Mouse (Mus musculus) forebrain, embryonic 15.5 days (tissue): ENCODE results near the gene Gm48551. TPM values are rescaled to one million over a fixed set of nuclear protein-coding genes. Genes with fewer than 3 reads are reported as not detected.

Experiments used
- ATAC-seq: fragments of 200-750 bp; cut with Nextera tagmentation; replicated peaks from 2 replicates; pipeline ENCODE4 v1.8.0; 2017; ENCODE audit warnings: mild to moderate bottlenecking, moderate TSS enrichment, moderate library complexity
- H3K27ac ChIP-seq: fragments of 300-500 bp; sonication (generic); replicated peaks from 2 replicates; pipeline ENCODE4 v1.5.1; 2015; ENCODE audit warnings: mild to moderate bottlenecking, inconsistent platforms
- H3K27me3 ChIP-seq: fragments of 300-500 bp; sonication (generic); 2 replicates; pipeline ENCODE4 v1.6.1; 2015; ENCODE audit warnings: inconsistent platforms
- H3K36me3 ChIP-seq: fragments of 300-500 bp; sonication (generic); 2 replicates; pipeline ENCODE4 v1.6.1; 2015; ENCODE audit warnings: mild to moderate bottlenecking, inconsistent platforms
- H3K4me1 ChIP-seq: fragments of 300-500 bp; sonication (generic); 2 replicates; pipeline ENCODE4 v1.6.1; 2015; ENCODE audit warnings: inconsistent platforms
- H3K4me2 ChIP-seq: fragments of 300-500 bp; sonication (generic); replicated peaks from 2 replicates; pipeline ENCODE4 v1.6.1; 2015; ENCODE audit warnings: mild to moderate bottlenecking, inconsistent platforms
- H3K4me3 ChIP-seq: fragments of 300-500 bp; sonication (generic); 2 replicates; pipeline ENCODE4 v1.5.1; 2015; ENCODE audit warnings: mild to moderate bottlenecking, inconsistent platforms
- H3K9ac ChIP-seq: fragments of 300-500 bp; sonication (generic); replicated peaks from 2 replicates; pipeline ENCODE4 v1.6.1; 2015; ENCODE audit warnings: mild to moderate bottlenecking, inconsistent platforms
- H3K9me3 ChIP-seq: fragments of 300-500 bp; sonication (generic); 2 replicates; pipeline ENCODE4 v1.6.1; 2016; ENCODE audit warnings: inconsistent platforms
- WGBS: fragments of 180-500 bp; shearing (Covaris S2); methylation state at CpG from one replicate; pipeline ENCODE4 v1.1.7; 2015; ENCODE audit warnings: mixed read lengths; 5-methylcytosine and 5-hydroxymethylcytosine counted together
- polyA plus RNA-seq: library from polyadenylated mRNA; unstranded; fragments of >200 nt; fragmentation: Nextera tagmentation; extraction: Ambion mirVana; gene quantifications from 2 replicates; pipeline ENCODE4 v1.2.1, GENCODE M21; 2015

The Gm48551 gene
- 5.4 and 6.6 TPM in 2 replicates for polyA plus RNA-seq

GRCm38 (mm10) chr10:81383802-81384604, at the start of gene Gm48551, which contains the start of gene Dohh:
Gm48551 (plus strand) TSS chr10:81384466.
Dohh (plus strand) TSS chr10:81384428.
- peak within 1 kb of the TSS; percentile 93 for H3K4me3 ChIP-seq
- WGBS, result 9% methylated on average over 54 of the region's 54 CpGs
- peaks cover 19% of the 10 kb centered on the region for H3K4me1 ChIP-seq
- H3K27ac ChIP-seq, result peak within 1 kb of the TSS; percentile 89
- peak within 1 kb of the TSS; percentile 96 for H3K4me2 ChIP-seq
- peaks cover 22% of the 10 kb centered on the region for H3K36me3 ChIP-seq
- peak; percentile 96 for ATAC-seq
- peak within 1 kb of the TSS; percentile 79 for H3K9ac ChIP-seq
- H3K27me3 ChIP-seq, result no peaks in the 10 kb centered on the region
- no peaks in the 10 kb centered on the region for H3K9me3 ChIP-seq

GRCm38 (mm10) chr10:81335393-81336340, 48.6 kb upstream of the Gm48551 start:
- peaks cover 24% of the 10 kb centered on the region for H3K27me3 ChIP-seq
- no peak for ATAC-seq
- 41% methylated on average over 19 of the region's 19 CpGs for WGBS
- no peak overlapping the region for H3K9ac ChIP-seq
- H3K4me1 ChIP-seq, result peaks cover 7% of the 10 kb centered on the region
- H3K9me3 ChIP-seq, result no peaks in the 10 kb centered on the region
- H3K4me3 ChIP-seq, result no peak overlapping the region
- H3K4me2 ChIP-seq, result no peak overlapping the region
- no peaks in the 10 kb centered on the region for H3K36me3 ChIP-seq
- no peak overlapping the region for H3K27ac ChIP-seq

- Histone ChIP-seq H3K27me3 (peaks cover 32% of the 10 kb centered on the region), H3K36me3 (no peaks in the 10 kb centered on the region)
- WGBS, result 95% methylated on average over 4 of the region's 4 CpGs
These were observed 47.7 kb upstream of the Gm48551 start for GRCm38 (mm10) chr10:81336558-81336957.

GRCm38 (mm10) chr10:81340551-81341332, 43.5 kb upstream of the Gm48551 start:
- Histone ChIP-seq H3K36me3 (no peaks in the 10 kb centered on the region), H3K4me2 (no peak overlapping the region), H3K27me3 (peaks cover 52% of the 10 kb centered on the region), H3K9me3 (no peaks in the 10 kb centered on the region), H3K4me1 (peaks cover 9% of the 10 kb centered on the region), H3K9ac (no peak overlapping the region), H3K27ac (no peak overlapping the region), H3K4me3 (no peak overlapping the region)
- 39% methylated on average over 17 of the region's 17 CpGs for WGBS
- no peak for ATAC-seq

More at GRCm38 (mm10) chr10:81336558-81336957, 47.7 kb upstream of the Gm48551 start:
- Histone ChIP-seq H3K4me2 (no peak overlapping the region), H3K9ac (no peak overlapping the region), H3K27ac (no peak overlapping the region), H3K4me3 (no peak overlapping the region), H3K4me1 (peaks cover 7% of the 10 kb centered on the region), H3K9me3 (no peaks in the 10 kb centered on the region)
- no peak for ATAC-seq

- ATAC-seq, result no peak
- Histone ChIP-seq H3K4me2 (no peak overlapping the region), H3K36me3 (no peaks in the 10 kb centered on the region), H3K4me3 (no peak overlapping the region), H3K27me3 (peaks cover 56% of the 10 kb centered on the region), H3K27ac (no peak overlapping the region), H3K9ac (no peak overlapping the region), H3K4me1 (peaks cover 10% of the 10 kb centered on the region), H3K9me3 (no peaks in the 10 kb centered on the region)
- WGBS, result 33% methylated on average over 16 of the region's 16 CpGs
These were observed 42.8 kb upstream of the Gm48551 start for GRCm38 (mm10) chr10:81341333-81341949.

- H3K27me3 ChIP-seq, result peaks cover 56% of the 10 kb centered on the region
- H3K36me3 ChIP-seq, result no peaks in the 10 kb centered on the region
- no peak for ATAC-seq
- 4% methylated on average over 61 of the region's 67 CpGs for WGBS
- peak within 1 kb of the TSS; percentile 32 for H3K9ac ChIP-seq
- peaks cover 18% of the 10 kb centered on the region for H3K4me1 ChIP-seq
- H3K27ac ChIP-seq, result no peak within 1 kb of the TSS
- H3K9me3 ChIP-seq, result no peaks in the 10 kb centered on the region
- H3K4me3 ChIP-seq, result peak within 1 kb of the TSS; percentile 42
- H3K4me2 ChIP-seq, result peak within 1 kb of the TSS; percentile 60
These were observed 41.4 kb upstream of the Gm48551 start, which contains the start of gene Gipc3 for GRCm38 (mm10) chr10:81342686-81343505. Gipc3 (minus strand) TSS chr10:81343266.

GRCm38 (mm10) chr10:81344421-81345161, 39.7 kb upstream of the Gm48551 start:
- WGBS, result 57% methylated on average over 8 of the region's 8 CpGs
- peaks cover 23% of the 10 kb centered on the region for H3K4me1 ChIP-seq
- no peak overlapping the region for H3K4me2 ChIP-seq
- H3K36me3 ChIP-seq, result no peaks in the 10 kb centered on the region
- no peak for ATAC-seq
- H3K27ac ChIP-seq, result no peak overlapping the region
- H3K4me3 ChIP-seq, result no peak overlapping the region
- H3K9ac ChIP-seq, result no peak overlapping the region
- no peaks in the 10 kb centered on the region for H3K9me3 ChIP-seq
- peaks cover 56% of the 10 kb centered on the region for H3K27me3 ChIP-seq

- Histone ChIP-seq H3K9ac (no peak overlapping the region), H3K9me3 (no peaks in the 10 kb centered on the region), H3K27ac (no peak overlapping the region), H3K36me3 (no peaks in the 10 kb centered on the region), H3K4me1 (peaks cover 29% of the 10 kb centered on the region), H3K4me2 (no peak overlapping the region), H3K27me3 (peaks cover 56% of the 10 kb centered on the region), H3K4me3 (no peak overlapping the region)
- WGBS, result 85% methylated on average over 4 of the region's 4 CpGs
- ATAC-seq, result no peak
These were observed 39.1 kb upstream of the Gm48551 start for GRCm38 (mm10) chr10:81345162-81345534.

GRCm38 (mm10) chr10:81346453-81347067, 37.7 kb upstream of the Gm48551 start:
- peaks cover 44% of the 10 kb centered on the region for H3K27me3 ChIP-seq
- H3K9me3 ChIP-seq, result no peaks in the 10 kb centered on the region
- peak overlapping the region; percentile 29; the same call in 1 of the 2 replicates for H3K9ac ChIP-seq
- no peaks in the 10 kb centered on the region for H3K36me3 ChIP-seq
- H3K4me1 ChIP-seq, result peaks cover 29% of the 10 kb centered on the region
- peak overlapping the region; percentile 33 for H3K4me3 ChIP-seq
- peak overlapping the region; percentile 49 for H3K4me2 ChIP-seq
- ATAC-seq, result no peak
- 5% methylated on average over 55 of the region's 55 CpGs for WGBS
- H3K27ac ChIP-seq, result no peak overlapping the region

GRCm38 (mm10) chr10:81349146-81349545, 35.1 kb upstream of the Gm48551 start:
- peaks cover 19% of the 10 kb centered on the region; the same call in 1 of the 2 replicates for H3K27me3 ChIP-seq
- peaks cover 21% of the 10 kb centered on the region for H3K4me1 ChIP-seq
- peak overlapping the region; percentile 85 for H3K4me2 ChIP-seq
- H3K4me3 ChIP-seq, result peak overlapping the region; percentile 74
- peak overlapping the region; percentile 63; the same call in 1 of the 2 replicates for H3K9ac ChIP-seq
- WGBS, result 7% methylated on average over 12 of the region's 12 CpGs
- no peaks in the 10 kb centered on the region for H3K36me3 ChIP-seq
- ATAC-seq, result no peak
- no peaks in the 10 kb centered on the region for H3K9me3 ChIP-seq
- no peak overlapping the region for H3K27ac ChIP-seq
